Mouse (Mus musculus): ENCODE measurements at regions not wholly inside any gene's neighbourhood (a gene's known extent, or its start where the extent isn't known, plus 50 kb on each side); places are given as distances from the start of the nearest gene placed in this dataset.

DNA sequence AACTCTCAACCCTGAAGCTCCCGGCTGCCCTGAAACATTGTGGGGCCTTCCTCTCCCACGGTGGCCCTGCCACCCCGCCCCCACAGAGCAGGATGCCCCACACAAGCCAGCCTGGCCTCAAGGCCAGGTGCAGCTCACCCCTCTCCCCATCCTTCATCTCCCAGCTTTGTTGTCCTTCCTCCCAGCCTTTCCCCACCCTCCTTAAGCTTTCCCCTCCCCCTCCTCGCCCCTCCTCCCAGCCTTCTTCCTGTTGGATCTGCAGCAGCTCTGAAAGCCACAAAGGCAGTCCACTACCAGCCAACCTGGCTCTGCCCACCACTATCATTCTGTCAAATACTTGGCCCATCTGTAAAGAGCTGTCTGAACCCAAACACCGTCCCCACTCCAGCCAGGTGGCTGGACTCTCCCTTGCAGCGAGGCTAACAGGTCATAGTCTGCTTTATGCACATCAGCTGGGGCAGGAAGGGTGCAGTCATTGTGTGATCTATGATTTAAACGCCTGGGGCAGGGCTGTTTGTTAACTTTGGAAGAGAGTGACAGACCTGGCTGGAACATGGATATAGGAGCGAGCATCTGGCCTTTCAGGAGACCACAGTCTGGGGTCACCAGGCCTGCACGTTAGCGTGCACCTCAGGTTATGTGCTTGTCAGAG, 119.9 kb upstream of the Atp6ap2 start:
- no peak for DNase-seq (ENCODE audit: low read depth, low spot score)

DNA sequence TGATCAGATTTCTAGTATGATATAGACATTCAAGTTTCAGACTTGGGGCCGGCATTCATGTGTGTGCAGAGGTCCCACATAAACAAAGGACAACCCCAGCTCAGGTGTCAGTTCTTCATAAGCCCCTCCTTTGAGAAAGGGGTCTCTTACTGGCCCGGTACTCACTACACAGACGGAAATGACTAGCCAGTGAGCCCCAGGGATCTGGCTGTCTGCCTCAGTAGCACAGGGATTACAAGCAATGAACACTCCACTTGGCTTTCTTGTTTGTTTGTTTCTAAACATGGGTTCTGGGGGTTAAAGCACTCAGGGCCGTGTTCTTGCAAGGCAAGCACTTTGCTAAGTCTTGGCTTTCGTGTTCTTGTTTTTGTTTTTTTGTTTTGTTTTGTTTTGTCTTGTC, 115.3 kb upstream of the Atp6ap2 start:
- no peak for DNase-seq (ENCODE audit: low read depth, low spot score)

DNA sequence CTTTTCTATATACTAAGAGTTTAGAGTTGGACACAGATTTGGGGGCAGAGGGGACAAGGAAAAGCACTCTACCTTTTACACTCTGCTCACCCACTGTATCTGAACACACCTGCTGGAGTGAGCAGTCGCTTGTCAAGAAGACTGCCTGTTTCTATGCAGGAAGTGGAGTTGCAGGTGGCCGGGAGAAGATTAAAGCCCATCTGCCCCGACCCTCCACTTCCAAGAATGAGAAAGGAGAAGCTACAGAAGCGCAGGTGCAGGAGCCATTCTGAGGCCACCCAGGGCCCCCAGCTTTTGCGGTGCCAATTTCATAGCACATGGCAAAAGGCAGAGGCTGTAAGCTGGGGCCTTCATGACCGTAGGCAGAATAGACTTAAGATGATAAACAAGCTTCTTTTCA, 108.4 kb upstream of the Atp6ap2 start:
- no peak for DNase-seq (ENCODE audit: low read depth, low spot score)

DNA sequence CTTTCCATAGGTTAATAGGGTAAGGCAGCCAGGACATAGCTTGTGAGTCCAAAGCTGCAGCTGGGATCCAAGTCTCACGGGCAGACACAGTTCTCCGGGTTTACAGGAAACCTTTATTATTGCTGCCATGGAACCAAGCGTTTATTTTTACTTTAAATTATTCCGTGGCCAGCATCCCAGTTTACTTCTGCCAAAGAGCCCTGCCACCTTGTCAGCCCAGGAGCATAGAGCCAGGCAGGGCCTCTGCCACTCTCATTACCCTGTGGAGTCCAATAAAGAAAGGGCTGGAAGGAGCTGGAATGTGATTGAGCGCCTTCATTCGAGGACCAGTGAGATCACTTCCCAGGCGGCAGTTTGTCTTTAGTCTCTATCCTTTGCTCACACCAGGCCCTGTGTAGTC, 96.6 kb upstream of the Atp6ap2 start:
- no peak for DNase-seq (ENCODE audit: low read depth, low spot score)

DNA sequence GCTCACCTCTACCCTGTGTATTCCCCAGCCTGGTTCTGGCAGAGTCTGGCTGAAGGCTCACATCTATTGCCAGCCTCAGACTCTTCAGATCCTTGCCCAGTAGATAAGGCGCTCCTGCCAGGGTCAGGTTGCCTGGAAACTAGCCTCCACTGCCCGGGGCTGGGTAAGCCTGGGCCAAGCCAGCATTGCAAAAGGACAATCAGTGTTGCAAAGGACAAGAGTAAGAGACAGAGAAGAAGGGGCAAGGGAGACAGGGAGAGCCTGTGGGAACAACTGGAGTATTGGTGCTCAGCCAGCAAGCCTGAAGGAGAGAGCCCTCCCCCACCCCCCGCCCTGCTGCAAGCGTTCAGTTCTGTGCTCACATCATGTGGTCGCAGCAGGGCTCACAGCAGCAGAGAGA, 94.4 kb upstream of the Atp6ap2 start:
- DNase-seq (ENCODE audit: low read depth, low spot score) = no peak

DNA sequence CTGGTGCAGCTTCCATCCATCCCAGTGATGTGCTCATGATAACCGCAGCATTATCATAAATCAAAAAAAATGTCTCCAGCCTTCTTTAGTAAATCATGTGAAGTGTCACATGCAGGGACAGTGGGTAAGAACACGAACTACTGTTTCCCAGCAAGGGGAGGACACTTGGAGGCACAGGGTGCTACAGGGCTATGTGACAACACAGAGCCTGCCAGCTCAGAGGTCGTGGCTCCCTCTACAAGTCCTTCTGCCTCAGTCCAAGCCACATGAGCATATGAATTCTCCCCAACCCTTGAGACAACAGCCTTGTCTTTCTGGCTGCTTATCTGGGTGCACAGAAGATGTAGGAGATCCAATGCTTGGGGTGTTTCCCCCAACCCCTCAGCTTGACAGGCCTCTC, 93.7 kb upstream of the Atp6ap2 start:
- no peak for DNase-seq (ENCODE audit: low read depth, low spot score)

DNA sequence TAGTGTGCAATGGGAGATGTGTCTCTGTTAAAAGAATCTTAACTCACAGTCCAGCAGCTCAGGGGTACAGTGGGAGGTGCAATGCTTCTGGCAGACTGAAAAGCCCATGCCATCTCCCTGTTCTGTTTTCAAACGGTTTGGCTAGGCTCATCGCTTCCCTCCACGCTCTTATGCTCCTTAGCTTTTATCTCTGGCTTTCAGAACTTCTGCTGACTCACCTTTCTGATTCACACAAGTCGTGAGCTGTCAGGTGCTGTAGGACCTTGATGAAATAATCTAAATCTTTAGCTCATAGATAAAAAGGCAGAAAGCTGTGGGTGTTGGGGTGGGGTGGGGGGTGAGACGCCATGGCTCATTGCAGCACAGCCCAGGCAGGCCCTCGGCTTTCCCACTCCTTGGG, 93.1 kb upstream of the Atp6ap2 start:
- no peak for DNase-seq (ENCODE audit: low read depth, low spot score)

DNA sequence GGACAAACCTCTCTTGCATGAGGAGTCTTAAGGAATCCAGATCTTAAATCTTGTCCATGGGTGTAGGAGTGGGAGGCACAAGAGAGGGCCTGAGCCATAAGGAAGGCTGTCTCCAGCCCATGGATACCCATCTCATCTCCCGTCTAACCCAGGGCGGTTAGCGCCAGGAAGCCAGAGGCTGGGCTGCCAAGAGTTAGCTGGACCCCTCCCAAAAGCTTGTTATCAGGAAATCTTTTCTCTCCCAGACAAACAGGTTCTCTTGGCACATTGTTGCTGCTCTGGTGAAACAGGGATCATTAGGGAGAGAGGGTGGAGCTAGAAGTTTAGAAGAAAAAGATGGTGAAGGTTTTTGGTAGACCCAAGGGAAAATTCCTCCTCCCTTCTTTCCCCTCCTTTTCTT, 87.0 kb upstream of the Atp6ap2 start:
- DNase-seq (ENCODE audit: low read depth, low spot score) = no peak

DNA sequence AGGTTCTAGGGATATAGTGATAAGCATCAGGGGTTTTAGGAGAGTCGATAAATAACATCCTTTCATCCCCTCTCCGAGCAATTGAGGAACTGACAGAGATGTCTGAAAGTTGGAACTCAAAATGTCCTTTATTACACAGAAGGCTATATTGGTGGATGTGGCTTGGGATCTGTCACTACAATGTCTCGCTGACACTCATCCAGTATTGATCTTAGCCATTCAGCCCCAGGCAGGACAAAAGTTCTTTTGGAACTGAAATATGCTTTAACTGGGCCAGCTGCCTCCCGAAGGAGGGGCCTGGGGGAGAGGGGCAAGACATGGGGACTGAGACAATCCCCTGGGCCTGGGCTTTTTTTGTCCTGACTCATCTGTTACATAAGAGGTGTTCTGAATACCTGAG, 85.2 kb upstream of the Atp6ap2 start:
- DNase-seq (ENCODE audit: low read depth, low spot score) = no peak

DNA sequence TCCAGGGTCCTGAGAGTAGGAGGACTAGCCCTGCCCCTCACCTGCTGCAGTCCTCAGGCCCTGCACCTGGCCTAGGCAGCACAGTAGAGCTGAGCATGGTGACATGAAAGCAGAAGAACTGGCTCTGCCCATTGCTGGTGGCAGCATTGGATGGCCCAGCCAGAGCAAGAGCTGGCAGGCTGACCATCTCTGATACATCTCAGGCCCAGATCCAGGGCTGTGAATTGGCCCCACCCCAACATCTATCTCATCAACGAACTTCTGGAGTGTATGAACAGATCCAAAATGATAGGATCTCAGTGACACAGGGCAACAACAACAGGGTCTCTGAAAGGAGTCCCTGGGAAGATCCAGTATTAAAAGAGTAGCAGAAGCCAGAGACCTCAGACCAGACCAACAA, 84.0 kb upstream of the Atp6ap2 start:
- DNase-seq (ENCODE audit: low read depth, low spot score) = no peak

DNA sequence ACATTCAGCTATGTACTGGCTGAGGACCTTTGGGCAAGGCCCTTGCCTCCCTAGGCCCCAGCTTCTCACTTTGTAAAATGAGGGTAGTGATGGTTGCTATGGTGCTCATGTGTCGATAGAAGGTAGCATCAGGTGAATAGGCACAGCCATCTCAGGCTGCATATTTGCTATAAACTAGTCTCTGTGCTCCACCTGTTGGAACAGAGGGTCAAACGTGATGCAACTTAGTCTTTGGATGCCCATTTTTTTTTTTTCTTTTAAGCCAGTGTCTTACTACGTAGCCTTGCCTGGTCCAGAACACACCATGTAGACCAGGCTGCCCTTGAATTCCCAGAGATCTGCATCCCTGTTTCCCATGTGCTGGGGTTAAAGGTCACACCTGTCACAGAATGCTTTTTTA, 76.5 kb upstream of the Atp6ap2 start:
- DNase-seq (ENCODE audit: low read depth, low spot score) = no peak

DNA sequence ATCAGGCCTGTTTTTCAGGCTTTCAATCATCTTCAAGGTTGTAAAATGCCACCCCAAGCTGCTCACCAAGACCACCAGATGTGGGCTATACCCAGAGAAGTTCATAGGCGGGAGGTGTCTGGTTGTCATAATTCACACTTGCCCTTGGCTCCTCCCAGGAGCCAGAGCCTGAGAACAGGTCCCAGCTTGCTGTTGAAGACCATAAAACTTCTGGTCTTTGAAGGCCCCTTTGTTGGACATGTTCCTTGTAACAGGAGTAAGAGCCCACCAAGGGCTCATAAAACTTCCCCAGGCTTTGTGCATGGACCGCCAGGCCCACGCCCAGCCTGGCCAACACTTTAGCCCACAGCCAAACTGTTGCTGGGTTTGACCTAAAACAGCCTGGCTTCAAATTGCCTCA, 62.6 kb upstream of the Atp6ap2 start:
- no peak for DNase-seq (ENCODE audit: low read depth, low spot score)

DNA sequence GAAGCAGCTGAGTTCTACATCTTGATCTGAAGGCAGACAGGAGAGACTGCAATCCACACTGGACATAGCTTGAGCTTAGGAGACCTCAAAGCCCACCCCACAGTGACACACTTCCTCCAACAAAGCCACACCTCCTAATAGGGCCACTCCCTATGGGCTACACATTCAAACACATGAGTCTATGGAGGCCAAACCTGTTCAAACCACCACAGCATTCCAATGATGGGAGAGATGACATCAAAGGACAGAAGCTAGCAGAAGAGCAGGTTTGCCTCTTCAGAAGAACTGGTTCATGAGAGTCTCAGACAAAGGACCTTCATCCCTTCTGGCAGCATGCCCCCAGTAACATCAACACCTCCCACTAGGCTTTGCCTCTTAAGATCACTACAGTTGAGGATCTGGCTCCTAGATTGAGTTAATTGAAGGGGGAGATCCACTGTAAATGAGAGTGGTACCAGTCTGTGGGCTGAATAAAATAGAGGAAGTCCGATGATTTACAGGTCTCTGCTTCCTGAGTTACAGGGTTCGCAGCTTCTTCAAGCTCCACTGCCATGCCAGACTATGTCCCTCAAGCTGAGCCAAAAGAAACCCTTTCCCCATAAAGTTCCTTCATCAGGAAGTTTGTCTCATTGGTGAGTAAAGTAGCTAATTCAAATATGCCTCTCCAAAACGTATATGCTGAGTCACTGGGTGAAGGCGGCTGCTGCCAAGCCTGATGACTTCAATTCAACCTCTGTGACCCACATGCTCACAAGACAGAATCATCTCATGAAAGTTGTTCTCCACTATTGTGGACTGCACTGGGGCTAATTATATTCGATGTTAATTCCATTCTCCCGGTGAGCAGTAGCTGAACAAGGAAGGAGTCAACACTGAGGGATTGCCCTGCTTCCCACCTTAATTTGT, 56.9 kb upstream of the Atp6ap2 start:
- DNase-seq (ENCODE audit: low read depth, low spot score) = no peak
